Mouse (Mus musculus): ENCODE data around the gene Gm6169. TPM values are rescaled to one million over a fixed set of nuclear protein-coding genes. Genes with fewer than 3 reads are reported as not detected.

Gene Gm6169
- polyA plus RNA-seq, 1 experiment = 181 TPM

GRCm38 (mm10) chr13:97073497-97073896 lies 25.5 kb downstream of the Gm6169 start:
- no peaks in the 10 kb centered on the region; the same call in 1 of the 2 replicates for H3K36me3 ChIP-seq (ENCODE audit: control insufficient read depth, insufficient read depth, low read length, poor library complexity, severe bottlenecking)
- TF ChIP-seq CTCF (IDR thresholded peaks at IDR 0.05; ENCODE audit: low read depth, low read length) (no peak), EP300 (IDR thresholded peaks at IDR 0.05; ENCODE audit: insufficient read depth, low read depth, low read length) (no peak), POLR2A (IDR thresholded peaks at IDR 0.05; ENCODE audit: insufficient read depth, low read length) (no peak)
- peak overlapping the region; percentile 99 for H3K9ac ChIP-seq (ENCODE audit: low read depth, poor library complexity, severe bottlenecking)
- no peak overlapping the region for H3K4me3 ChIP-seq (ENCODE audit: low read depth, low read length)
- no peaks in the 10 kb centered on the region for H3K27me3 ChIP-seq (ENCODE audit: control insufficient read depth, insufficient read depth, low read length, poor library complexity, severe bottlenecking)
- H3K4me1 ChIP-seq (ENCODE audit: control insufficient read depth, insufficient read depth, low read length) = peaks cover 5% of the 10 kb centered on the region
- H3K27ac ChIP-seq (ENCODE audit: insufficient read depth, low read length) = peak overlapping the region; percentile 14; the same call in 1 of the 2 replicates
- H3K9me3 ChIP-seq (replicated peaks; ENCODE audit: control insufficient read depth, insufficient read depth, low read length, poor library complexity, severe bottlenecking) = no peaks in the 10 kb centered on the region

GRCm38 (mm10) chr13:97071626-97072241 lies 27.3 kb downstream of the Gm6169 start:
- H3K9ac ChIP-seq (ENCODE audit: low read depth, poor library complexity, severe bottlenecking) = peak overlapping the region; percentile 99
- TF ChIP-seq CTCF (IDR thresholded peaks at IDR 0.05; ENCODE audit: low read depth, low read length) = no peak
- TF ChIP-seq POLR2A (IDR thresholded peaks at IDR 0.05; ENCODE audit: insufficient read depth, low read length) = no peak
- no peak for TF ChIP-seq EP300 (IDR thresholded peaks at IDR 0.05; ENCODE audit: insufficient read depth, low read depth, low read length)
- H3K36me3 ChIP-seq (ENCODE audit: control insufficient read depth, insufficient read depth, low read length, poor library complexity, severe bottlenecking) = no peaks in the 10 kb centered on the region; the same call in 1 of the 2 replicates
- peaks cover 5% of the 10 kb centered on the region for H3K4me1 ChIP-seq (ENCODE audit: control insufficient read depth, insufficient read depth, low read length)
- no peaks in the 10 kb centered on the region for H3K27me3 ChIP-seq (ENCODE audit: control insufficient read depth, insufficient read depth, low read length, poor library complexity, severe bottlenecking)
- peak overlapping the region; percentile 100 for H3K4me3 ChIP-seq (ENCODE audit: low read depth, low read length)
- no peaks in the 10 kb centered on the region for H3K9me3 ChIP-seq (replicated peaks; ENCODE audit: control insufficient read depth, insufficient read depth, low read length, poor library complexity, severe bottlenecking)
- H3K27ac ChIP-seq (ENCODE audit: insufficient read depth, low read length) = peak overlapping the region; percentile 83

- no peaks in the 10 kb centered on the region for H3K27me3 ChIP-seq (ENCODE audit: control insufficient read depth, insufficient read depth, low read length, poor library complexity, severe bottlenecking)
- no peaks in the 10 kb centered on the region for H3K36me3 ChIP-seq (ENCODE audit: control insufficient read depth, insufficient read depth, low read length, poor library complexity, severe bottlenecking)
- peak overlapping the region; percentile 99 for H3K9ac ChIP-seq (ENCODE audit: low read depth, poor library complexity, severe bottlenecking)
- peak; percentile 53 for TF ChIP-seq EP300 (IDR thresholded peaks at IDR 0.05; ENCODE audit: insufficient read depth, low read depth, low read length)
- no peak for TF ChIP-seq CTCF (IDR thresholded peaks at IDR 0.05; ENCODE audit: low read depth, low read length)
- H3K4me3 ChIP-seq (ENCODE audit: low read depth, low read length) = peak overlapping the region; percentile 100
- peak overlapping the region; percentile 83 for H3K27ac ChIP-seq (ENCODE audit: insufficient read depth, low read length)
- H3K4me1 ChIP-seq (ENCODE audit: control insufficient read depth, insufficient read depth, low read length) = peaks cover 6% of the 10 kb centered on the region
- no peaks in the 10 kb centered on the region for H3K9me3 ChIP-seq (replicated peaks; ENCODE audit: control insufficient read depth, insufficient read depth, low read length, poor library complexity, severe bottlenecking)
Observed at GRCm38 (mm10) chr13:97070931-97071625, 28.0 kb downstream of the Gm6169 start.

- H3K27me3 ChIP-seq (ENCODE audit: control insufficient read depth, insufficient read depth, low read length, poor library complexity, severe bottlenecking) = no peaks in the 10 kb centered on the region
- H3K27ac ChIP-seq (ENCODE audit: insufficient read depth, low read length) = peak overlapping the region; percentile 95
- peaks cover 4% of the 10 kb centered on the region for H3K4me1 ChIP-seq (ENCODE audit: control insufficient read depth, insufficient read depth, low read length)
- H3K36me3 ChIP-seq (ENCODE audit: control insufficient read depth, insufficient read depth, low read length, poor library complexity, severe bottlenecking) = no peaks in the 10 kb centered on the region
- H3K4me3 ChIP-seq (ENCODE audit: low read depth, low read length) = peak overlapping the region; percentile 52; the same call in 1 of the 2 replicates
- H3K9ac ChIP-seq (ENCODE audit: low read depth, poor library complexity, severe bottlenecking) = peak overlapping the region; percentile 67
- no peaks in the 10 kb centered on the region for H3K9me3 ChIP-seq (replicated peaks; ENCODE audit: control insufficient read depth, insufficient read depth, low read length, poor library complexity, severe bottlenecking)
- TF ChIP-seq EP300 (IDR thresholded peaks at IDR 0.05; ENCODE audit: insufficient read depth, low read depth, low read length) (no peak), POLR2A (IDR thresholded peaks at IDR 0.05; ENCODE audit: insufficient read depth, low read length) (no peak), CTCF (IDR thresholded peaks at IDR 0.05; ENCODE audit: low read depth, low read length) (no peak)
Observed at GRCm38 (mm10) chr13:97068151-97068550, 30.9 kb downstream of the Gm6169 start.

GRCm38 (mm10) chr13:97067691-97068090 lies 31.3 kb downstream of the Gm6169 start:
- H3K4me1 ChIP-seq (ENCODE audit: control insufficient read depth, insufficient read depth, low read length) = peaks cover 4% of the 10 kb centered on the region
- peak overlapping the region; percentile 95 for H3K27ac ChIP-seq (ENCODE audit: insufficient read depth, low read length)
- H3K9me3 ChIP-seq (replicated peaks; ENCODE audit: control insufficient read depth, insufficient read depth, low read length, poor library complexity, severe bottlenecking) = no peaks in the 10 kb centered on the region
- no peak for TF ChIP-seq POLR2A (IDR thresholded peaks at IDR 0.05; ENCODE audit: insufficient read depth, low read length)
- TF ChIP-seq CTCF (IDR thresholded peaks at IDR 0.05; ENCODE audit: low read depth, low read length) = no peak
- no peak for TF ChIP-seq EP300 (IDR thresholded peaks at IDR 0.05; ENCODE audit: insufficient read depth, low read depth, low read length)
- H3K27me3 ChIP-seq (ENCODE audit: control insufficient read depth, insufficient read depth, low read length, poor library complexity, severe bottlenecking) = no peaks in the 10 kb centered on the region
- peak overlapping the region; percentile 52 for H3K4me3 ChIP-seq (ENCODE audit: low read depth, low read length)
- no peaks in the 10 kb centered on the region for H3K36me3 ChIP-seq (ENCODE audit: control insufficient read depth, insufficient read depth, low read length, poor library complexity, severe bottlenecking)
- H3K9ac ChIP-seq (ENCODE audit: low read depth, poor library complexity, severe bottlenecking) = peak overlapping the region; percentile 67

Data from ES-Bruce4 (cell line).